In genomic region chr10:120377327-120377752, GRCm38 (mm10) we compare ENCODE assay signal across 10 mouse cellular contexts.
DNase-seq lines count a peak whose midpoint lies in the region; ATAC-seq and TF ChIP-seq lines count a peak whose summit lies in the region.
"Had no signal": no experiment of that assay in that cellular context is flagged by ENCODE, and none has a peak within 500 bp of the region (broad histone marks: within the 10 kb centered on the region; RNA-seq: fewer than 3 reads in every experiment).

No protein-coding gene starts in this region.

- intact Hi-C loops in heart, postnatal 36 days (cut with DNase I) = loop anchor here (5.0 kb wide), 1 partner anchor 100 kb away; the partner anchor contains the start of gene Hmga2

- H3K9ac ChIP-seq in lung, postnatal 0 days (replicated peaks; ENCODE audit: low read depth) = no peak overlapping the region
- H3K9ac ChIP-seq: liver, embryonic 15.5 days had no signal

- no peaks in the 10 kb centered on the region for H3K27me3 ChIP-seq in lung, postnatal 0 days (replicated peaks; ENCODE audit: insufficient read depth, low read length)
- H3K27me3 ChIP-seq: liver, embryonic 15.5 days had no signal

- TF ChIP-seq CTCF in lung, postnatal 0 days (IDR thresholded peaks at IDR 0.05) = no peak

- WGBS in lung, postnatal 0 days = 4% methylated on average over 19 of the region's 19 CpGs

- H3K27ac ChIP-seq in lung, postnatal 0 days (ENCODE audit: low read length) = no peak overlapping the region
- H3K27ac ChIP-seq: liver, embryonic 15.5 days had no signal

- H3K4me1 ChIP-seq in lung, postnatal 0 days (ENCODE audit: insufficient read depth, low read depth, low read length) = peaks cover 4% of the 10 kb centered on the region; the same call in 1 of the 2 replicates
- H3K4me1 ChIP-seq: liver, embryonic 15.5 days had no signal

- H3K9me3 ChIP-seq in lung, postnatal 0 days (ENCODE audit: low read length) = no peaks in the 10 kb centered on the region
- H3K9me3 ChIP-seq: liver, embryonic 15.5 days had no signal

- H3K4me2 ChIP-seq in lung, postnatal 0 days (replicated peaks; ENCODE audit: low read depth, low read length) = peak overlapping the region; percentile 39
- H3K4me2 ChIP-seq: liver, embryonic 15.5 days had no signal

- peak overlapping the region; percentile 0; the same call in 1 of the 2 replicates for H3K4me3 ChIP-seq in lung, postnatal 0 days (ENCODE audit: low read depth, low read length)
- H3K4me3 ChIP-seq: liver, embryonic 15.5 days had no signal

- H3K36me3 ChIP-seq in lung, postnatal 0 days (ENCODE audit: insufficient read depth, low read length) = no peaks in the 10 kb centered on the region
- H3K36me3 ChIP-seq: G1E; liver, embryonic 15.5 days had no signal

- ATAC-seq in lung, postnatal 0 days = peak; percentile 87
- no peak for ATAC-seq in activated CD4-positive, CD25-positive, alpha-beta regulatory T cell, adult 4 months

- no peak for TF ChIP-seq EP300 in lung, postnatal 0 days (IDR thresholded peaks at IDR 0.05)

- DNase-seq in adipocyte (ENCODE audit: low spot score) = peak; percentile 77
- DNase-seq in cerebellum, adult 9-10 months = peak; percentile 53
- peak; percentile 74 to 85 for DNase-seq in frontal cortex, adult 2 months (ENCODE audit: extremely low spot score in 1 of 2, low spot score in 1 of 2)
- DNase-seq in heart, postnatal 36 days = peak; percentile 69 to 83
- DNase-seq in layer of hippocampus, adult 18-20 months (ENCODE audit: low spot score in 2 of 2) = peak; percentile 57 to 81
- DNase-seq in lung, postnatal 0 days (ENCODE audit: low spot score) = peak; percentile 78
- peak; percentile 33 for DNase-seq in retina, postnatal 7 days (ENCODE audit: low read depth, low spot score)
